Mouse (Mus musculus): ENCODE data around the gene Gm3043.
"Not testable (repeated sequence)": the region's sequence is repeated elsewhere in the genome, so short reads cannot be mapped to it uniquely, and the experiment has no call there.

Gm3043 gene

GRCm38 (mm10) chr14:3688483-3688882 is at the start of gene Gm3043:
Gm3043 (plus strand) TSS chr14:3688783.
- DNase-seq, result not testable (repeated sequence)

GRCm38 (mm10) chr14:3651730-3652129 is 36.9 kb upstream of the Gm3043 start, which contains the start of gene Gm3020:
Gm3020 (plus strand) TSS chr14:3652030.
- DNase-seq, result not testable (repeated sequence)

All from lung, adult 18-20 months (tissue).